Mouse (Mus musculus): ENCODE results near the gene Sars.
A peak's percentile ranks its signal among the peaks of the same experiment; 100 is the strongest.

The Sars gene

GRCm38 (mm10) chr3:108423844-108424801 is 20.9 kb downstream of the Sars start:
- peak; percentile 39 to 46 for DNase-seq

DNA sequence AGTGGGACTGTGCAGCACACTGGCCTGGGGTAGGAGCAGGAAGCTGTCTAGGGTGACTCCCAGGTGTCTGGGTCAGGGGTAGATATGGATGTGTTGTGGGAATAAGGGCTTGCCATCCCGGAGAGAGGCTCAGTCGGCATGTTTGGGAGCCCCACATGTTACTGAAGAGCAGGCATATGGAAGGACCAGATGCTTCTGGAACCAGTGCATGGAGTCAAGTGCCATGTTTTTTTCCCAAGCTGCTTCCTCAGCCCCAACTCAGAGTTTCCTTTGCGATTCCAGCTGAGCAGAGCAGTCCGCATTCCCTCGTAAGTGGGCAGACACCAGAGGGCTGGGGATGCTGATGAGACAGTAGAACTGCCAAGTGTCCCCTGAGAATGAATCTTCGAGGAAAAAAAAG is 22.0 kb downstream of the Sars start:
- no peak for DNase-seq

DNA sequence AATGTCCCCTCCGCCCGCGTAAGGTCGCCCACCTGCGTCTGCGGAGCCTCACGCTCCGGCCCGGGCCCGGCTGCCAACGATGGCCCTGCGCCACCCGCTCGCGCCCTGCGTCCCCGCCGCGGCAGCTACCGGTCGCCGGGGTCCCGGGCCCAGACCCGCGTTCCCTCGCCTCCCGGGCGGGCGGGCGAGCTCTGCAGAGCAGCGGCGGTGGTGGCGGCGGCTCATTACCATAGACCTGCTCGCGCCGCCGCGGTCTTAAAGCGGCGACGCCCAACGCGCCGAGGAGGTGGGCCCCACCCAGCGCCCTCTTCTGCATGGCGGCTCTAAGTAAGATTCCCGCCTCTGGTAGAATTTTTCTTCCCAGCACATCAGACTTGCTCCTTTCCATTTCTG is 29.2 kb downstream of the Sars start:
- peak; percentile 81 for DNase-seq

GRCm38 (mm10) chr3:108414857-108415830 is 29.9 kb downstream of the Sars start, which contains the start of gene Celsr2:
Celsr2 (minus strand) TSS chr3:108415552.
- DNase-seq, result no peak

- no peak for DNase-seq
Observed at GRCm38 (mm10) chr3:108413634-108414360, 31.2 kb downstream of the Sars start.

DNA sequence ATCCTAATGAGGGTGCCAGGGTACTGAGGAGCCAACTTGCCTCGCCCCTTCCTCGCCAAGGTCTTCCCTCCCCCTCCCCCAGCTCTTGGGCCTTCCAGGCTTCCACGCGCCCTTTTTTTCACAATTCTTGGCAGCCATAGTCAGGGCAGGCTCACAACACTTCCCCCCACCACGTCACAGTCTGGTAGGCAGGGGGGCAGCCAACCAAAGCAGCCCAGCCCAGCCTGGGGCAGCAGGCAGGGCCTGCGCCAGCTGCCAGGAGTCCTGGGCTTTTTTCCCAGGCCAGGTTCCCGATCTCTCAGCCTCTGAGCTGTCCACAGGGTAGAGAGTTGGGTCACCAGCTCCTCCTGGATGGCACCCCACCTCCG is 33.3 kb downstream of the Sars start:
- DNase-seq, result no peak

DNA sequence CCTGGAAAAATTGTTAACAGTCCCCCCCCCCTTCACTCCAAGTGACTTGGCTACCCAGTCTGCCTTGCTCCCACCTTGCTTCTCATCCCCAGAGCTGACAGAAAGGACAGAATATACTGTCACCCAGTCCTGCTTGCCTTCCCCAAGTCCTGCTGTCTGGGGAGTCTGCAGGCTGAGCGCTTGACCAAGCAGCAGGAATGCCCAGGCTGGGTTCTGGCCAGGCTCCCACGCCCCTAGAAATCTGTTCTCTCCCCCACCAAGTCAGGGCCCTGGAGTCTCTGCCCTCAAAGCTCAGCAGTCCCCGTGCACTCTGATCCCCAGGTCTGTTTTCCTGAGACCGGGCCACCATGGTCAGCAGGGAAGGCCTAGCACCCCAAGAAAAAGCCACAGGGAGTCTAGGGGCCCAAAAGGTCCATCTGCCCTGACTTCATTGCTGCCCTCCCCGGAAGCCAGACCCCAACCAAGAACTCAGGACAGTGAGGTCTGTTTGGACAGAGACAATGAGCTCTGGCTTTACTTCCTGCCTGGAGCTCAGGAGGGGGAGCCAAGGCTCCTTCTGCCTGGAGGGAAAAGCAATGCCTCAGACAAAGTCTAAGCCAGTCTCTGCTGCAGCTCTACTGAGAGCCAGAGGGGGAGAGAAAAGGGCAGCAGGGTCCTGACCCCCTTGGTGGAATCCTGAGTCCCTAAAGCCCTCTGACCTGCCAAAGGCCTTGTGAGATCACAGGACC is 33.8 kb downstream of the Sars start:
- DNase-seq, result no peak

DNA sequence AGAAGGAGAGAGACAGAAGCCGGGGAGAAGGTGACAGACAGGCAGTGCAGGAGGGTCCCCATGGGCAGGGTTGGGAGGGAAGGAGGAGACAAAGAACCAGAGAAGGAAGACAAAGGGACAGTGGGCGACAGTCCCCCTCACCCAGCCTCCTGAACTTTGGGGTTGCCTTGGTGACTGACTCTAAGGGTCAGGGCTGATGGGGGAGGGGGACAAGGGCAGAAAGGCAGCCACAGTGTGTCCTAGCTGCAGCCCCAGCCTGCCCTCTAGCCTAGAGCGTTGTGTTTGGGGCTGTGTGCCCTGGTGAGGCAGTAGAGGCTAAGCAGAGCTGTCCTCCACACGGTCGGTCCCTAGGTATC is 34.7 kb downstream of the Sars start:
- DNase-seq, result no peak

DNA sequence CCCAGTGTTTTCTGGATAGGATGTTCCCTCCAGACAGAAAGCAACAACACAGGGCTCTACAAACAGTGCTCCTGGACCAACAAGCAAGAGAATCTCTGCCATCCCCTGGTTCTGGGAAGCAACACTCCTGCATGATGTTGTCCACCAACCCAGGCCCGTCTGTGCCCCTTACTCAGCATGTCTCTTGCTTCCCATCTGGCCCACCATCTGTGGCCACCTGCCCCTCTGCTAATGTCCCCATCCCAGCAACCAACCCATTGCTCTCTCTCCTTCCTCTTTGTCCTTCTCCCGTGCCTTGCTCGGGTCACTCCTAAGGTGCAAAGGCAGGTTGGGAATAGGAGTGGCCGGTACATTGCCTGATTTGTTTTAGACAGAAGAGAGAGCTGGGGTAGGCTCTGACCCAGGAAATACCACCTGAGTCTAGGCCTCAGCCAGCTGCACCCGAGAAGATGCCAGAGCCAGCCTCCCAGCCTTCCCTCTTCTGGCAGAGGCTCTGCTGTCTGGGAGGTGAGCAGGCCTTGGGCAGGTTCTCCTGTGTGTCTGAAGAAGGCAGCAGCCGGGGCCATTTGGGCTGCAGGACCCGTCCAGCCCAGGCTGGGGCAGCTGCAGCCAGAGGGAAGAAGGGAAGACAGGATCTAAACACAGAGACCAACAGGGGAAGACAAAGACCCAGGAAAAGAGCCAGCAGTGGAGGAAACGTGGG is 35.2 kb downstream of the Sars start:
- no peak for DNase-seq

GRCm38 (mm10) chr3:108408517-108409008 is 36.4 kb downstream of the Sars start:
- no peak for DNase-seq

DNA sequence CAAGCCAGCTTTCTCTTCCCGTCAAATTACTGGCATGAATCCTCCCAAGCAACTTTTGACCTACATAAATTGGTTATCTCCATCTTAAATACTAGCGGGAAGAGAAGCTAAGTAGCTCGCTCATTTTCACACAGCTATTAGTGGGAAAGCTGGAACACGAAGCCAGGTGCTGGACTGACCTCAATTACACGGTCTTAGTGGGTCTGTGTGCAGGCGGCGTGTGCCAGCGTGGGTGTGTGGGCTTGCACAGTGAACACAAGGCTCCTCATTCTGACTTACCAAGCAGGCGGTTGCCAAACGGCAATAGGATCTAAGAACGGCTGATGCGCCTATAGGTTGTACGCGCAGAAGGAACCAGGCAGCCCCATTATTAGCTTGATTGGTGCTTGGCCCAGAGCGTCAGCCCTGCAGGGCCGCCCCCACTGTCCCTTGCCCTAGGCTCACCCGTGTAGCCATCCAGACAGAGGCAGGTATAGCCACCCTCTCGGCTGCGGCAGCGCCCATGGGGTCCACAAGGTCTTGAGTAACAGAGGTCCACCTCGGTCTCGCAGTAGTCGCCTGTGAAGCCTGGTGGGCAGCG is 38.6 kb downstream of the Sars start:
- no peak for DNase-seq

DNA sequence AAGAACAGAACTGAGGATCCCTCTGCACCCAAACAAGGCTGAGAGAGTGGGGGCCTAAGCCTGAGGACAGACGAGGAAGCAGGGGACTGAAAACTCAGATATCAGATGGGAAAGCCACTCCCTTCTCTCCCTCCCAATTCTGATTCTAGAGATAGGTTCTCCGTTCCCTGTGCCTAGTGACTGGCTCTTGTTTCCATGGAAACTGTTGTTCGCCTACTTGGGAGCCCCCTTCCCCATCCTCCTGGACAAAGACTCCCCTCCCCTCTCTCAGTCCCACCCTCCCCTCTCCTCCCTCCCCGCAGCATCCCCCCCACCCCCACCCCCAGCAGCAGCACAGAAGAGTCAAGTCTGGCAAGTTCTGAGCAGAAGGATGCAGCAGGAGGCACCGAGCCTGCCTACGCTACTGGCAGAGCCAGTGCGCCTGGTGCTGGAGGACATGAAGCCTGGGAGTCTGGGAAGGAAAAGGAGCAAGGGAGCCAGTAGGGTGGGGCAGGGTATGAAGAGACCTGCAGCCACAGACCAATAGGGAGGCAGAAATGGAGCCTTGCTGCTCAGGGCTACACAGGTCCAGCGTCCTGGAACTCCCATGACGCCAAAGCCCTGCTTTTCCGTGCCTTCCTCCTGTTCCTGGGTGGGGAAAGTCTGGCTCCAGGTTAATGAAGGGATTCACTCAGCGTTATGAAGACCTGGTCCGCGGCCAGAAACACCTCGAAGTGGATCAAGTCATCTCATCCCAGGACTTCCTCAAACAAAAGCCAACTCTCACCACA is 39.3 kb downstream of the Sars start:
- DNase-seq, result no peak

- no peak for DNase-seq
Observed at GRCm38 (mm10) chr3:108402528-108402920, 42.5 kb downstream of the Sars start.

DNA sequence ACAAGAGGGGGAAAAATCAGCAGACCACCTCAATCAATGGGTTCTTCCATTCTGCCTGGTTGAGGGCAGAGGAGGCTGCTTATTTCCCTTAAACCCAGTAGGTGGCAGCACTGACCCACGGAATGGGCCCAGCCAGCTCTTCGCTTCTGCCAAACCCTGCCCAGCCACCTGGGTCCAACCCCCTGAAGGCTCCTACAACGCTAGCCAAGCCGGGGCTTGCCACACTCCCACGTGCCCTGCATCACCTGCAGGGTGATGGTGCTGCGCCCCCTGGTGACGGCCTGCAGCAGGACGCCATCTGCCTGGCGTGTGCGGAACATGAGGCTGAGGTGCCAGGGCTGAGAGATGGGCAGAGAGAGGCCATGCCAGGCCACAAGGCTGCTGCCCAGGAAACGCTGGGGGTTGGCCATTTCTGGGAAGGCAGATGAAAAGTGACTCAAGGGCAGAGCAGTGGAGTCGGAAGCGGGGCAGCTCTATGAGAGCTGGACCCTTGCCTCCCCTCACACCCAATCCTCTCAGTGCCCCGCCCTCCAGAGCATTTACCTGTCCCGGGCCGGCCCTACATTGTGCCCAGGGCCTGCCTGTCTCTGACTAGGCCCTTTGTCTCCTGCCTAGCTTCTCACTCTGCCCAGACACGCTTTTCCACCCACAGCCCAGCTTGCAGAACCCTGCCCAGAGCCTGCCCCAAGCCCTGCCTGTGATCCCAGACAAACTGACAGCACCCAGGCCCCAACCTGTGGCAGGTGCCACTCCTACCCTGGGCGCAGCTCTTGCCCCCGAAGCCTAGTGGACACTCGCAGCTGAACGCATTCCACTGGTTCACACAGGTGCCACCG is 43.1 kb downstream of the Sars start:
- DNase-seq, result peak; percentile 96 to 97

GRCm38 (mm10) chr3:108400442-108400841 is 44.6 kb downstream of the Sars start:
- no peak for DNase-seq

- no peak for DNase-seq
Observed at GRCm38 (mm10) chr3:108398281-108398680, 46.7 kb downstream of the Sars start.

- DNase-seq, result no peak
Observed at GRCm38 (mm10) chr3:108392793-108393192, 52.2 kb downstream of the Sars start.

- no peak for DNase-seq
Observed at GRCm38 (mm10) chr3:108392299-108392698, 52.7 kb downstream of the Sars start.

DNA sequence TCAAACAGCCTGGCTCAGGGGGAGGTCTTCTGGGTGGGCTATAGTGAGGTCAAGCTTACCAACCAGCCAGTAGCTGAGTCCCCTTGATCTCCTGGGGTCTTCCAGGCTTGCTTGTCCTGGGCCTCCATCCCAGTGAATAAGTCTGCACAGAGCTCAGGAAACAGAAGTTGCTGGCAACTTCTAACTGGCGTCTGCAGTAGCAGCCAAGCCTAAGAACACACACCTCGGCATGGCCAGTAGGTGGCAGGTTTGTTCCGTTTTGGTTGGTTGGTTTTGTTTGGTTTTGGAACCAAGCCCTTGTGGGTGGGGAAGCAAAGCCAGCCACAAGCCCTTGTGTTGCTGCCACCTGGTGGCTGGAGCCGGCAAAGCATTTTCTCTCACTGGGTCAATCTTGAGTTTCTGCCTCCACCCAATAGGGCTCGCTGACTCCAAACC is 55.9 kb downstream of the Sars start:
- peak; percentile 97 for DNase-seq

Data from B cell, adult 2 months (primary cell).